Comparison of ENCODE assay signal across 28 mouse cellular contexts in genomic region chr1:171130971-171131370, GRCm38 (mm10). TPM values are rescaled to one million over a fixed set of nuclear protein-coding genes. Genes with fewer than 3 reads are reported as not detected.
DNase-seq lines count a peak whose midpoint lies in the region; ATAC-seq lines count a peak whose summit lies in the region.
"Had no signal": no experiment of that assay in that cellular context is flagged by ENCODE, and none has a peak within 500 bp of the region (broad histone marks: within the 10 kb centered on the region; RNA-seq: fewer than 3 reads in every experiment).

No protein-coding gene starts in this region.

- no peaks in the 10 kb centered on the region for H3K27me3 ChIP-seq in kidney, embryonic 16.5 days (ENCODE audit: insufficient read depth, low read length)
- H3K27me3 ChIP-seq: CH12.LX; embryonic facial prominence, embryonic 13.5 days; forebrain, embryonic 12.5 days; forebrain, embryonic 15.5 days; hindbrain, embryonic 12.5 days; hindbrain, embryonic 15.5 days; Patski had no signal

- H3K36me3 ChIP-seq in kidney, embryonic 16.5 days (ENCODE audit: insufficient read depth, low read length) = peaks cover 51% of the 10 kb centered on the region

- H3K9me3 ChIP-seq in kidney, embryonic 16.5 days (ENCODE audit: low read length) = no peaks in the 10 kb centered on the region
- H3K9me3 ChIP-seq: embryonic facial prominence, embryonic 10.5 days; embryonic facial prominence, embryonic 13.5 days; forebrain, embryonic 12.5 days; forebrain, embryonic 15.5 days; G1E; hindbrain, embryonic 12.5 days; hindbrain, embryonic 15.5 days had no signal

- no peak overlapping the region for H3K27ac ChIP-seq in kidney, embryonic 16.5 days (ENCODE audit: low read length)
- H3K27ac ChIP-seq: embryonic facial prominence, embryonic 10.5 days; embryonic facial prominence, embryonic 13.5 days; forebrain, embryonic 12.5 days; forebrain, embryonic 15.5 days; hindbrain, embryonic 12.5 days; hindbrain, embryonic 15.5 days had no signal

- no peaks in the 10 kb centered on the region for H3K4me1 ChIP-seq in kidney, embryonic 16.5 days (ENCODE audit: insufficient read depth, low read length)
- H3K4me1 ChIP-seq: embryonic facial prominence, embryonic 10.5 days; embryonic facial prominence, embryonic 13.5 days; forebrain, embryonic 12.5 days; forebrain, embryonic 15.5 days; hindbrain, embryonic 12.5 days; hindbrain, embryonic 15.5 days had no signal

- no peak overlapping the region for H3K9ac ChIP-seq in kidney, embryonic 16.5 days (replicated peaks; ENCODE audit: low read length)
- H3K9ac ChIP-seq: embryonic facial prominence, embryonic 13.5 days; forebrain, embryonic 12.5 days; forebrain, embryonic 15.5 days; hindbrain, embryonic 12.5 days; hindbrain, embryonic 15.5 days had no signal

- H3K4me2 ChIP-seq in kidney, embryonic 16.5 days (replicated peaks; ENCODE audit: low read depth, low read length) = no peak overlapping the region
- H3K4me2 ChIP-seq: embryonic facial prominence, embryonic 13.5 days; forebrain, embryonic 12.5 days; forebrain, embryonic 15.5 days; heart, embryonic 11.5 days; hindbrain, embryonic 12.5 days; hindbrain, embryonic 15.5 days had no signal

- DNase-seq in kidney, adult 11 months = peak; percentile 43
- DNase-seq in kidney, postnatal 4 days = no peak
- peak; percentile 43 to 63 for DNase-seq in kidney, adult 8-10 months
- peak; percentile 17 for DNase-seq in kidney, postnatal 14 days
- DNase-seq in kidney, postnatal 36 days = peak; percentile 60 to 67
- no peak for DNase-seq in thymus, postnatal 14 days
- DNase-seq: adrenal gland, postnatal 10 days; adrenal gland, postnatal 36 days; B cell, adult 2 months; cerebellum, adult 18-20 months; cerebellum, adult 9-10 months; cerebellum, postnatal 25 days; embryo, embryonic 11 days; gastrocnemius, postnatal 14 days; heart, adult 11 months had no signal

- no peak overlapping the region for H3K4me3 ChIP-seq in kidney, embryonic 16.5 days (ENCODE audit: low read length)
- H3K4me3 ChIP-seq: embryonic facial prominence, embryonic 10.5 days; embryonic facial prominence, embryonic 13.5 days; erythroblast, embryonic 14.5 days; forebrain, embryonic 12.5 days; forebrain, embryonic 15.5 days; hindbrain, embryonic 12.5 days; hindbrain, embryonic 15.5 days had no signal

- WGBS in kidney, embryonic 16.5 days = 72% methylated on average over 1 of the region's 1 CpGs

- ATAC-seq in kidney, embryonic 16.5 days (ENCODE audit: low FRiP score, low TSS enrichment) = no peak
- ATAC-seq: forebrain, embryonic 15.5 days; Patski had no signal

RNA-seq across cellular contexts. Expression of gene Cfap126, which starts 17.3 kb away (rescaled TPM):
- 2.9 and 3.0 TPM in 2 replicates for polyA plus RNA-seq in kidney, embryonic 16.5 days (2015; fragmentation: Nextera tagmentation; extraction: Ambion mirVana)

RNA-seq across cellular contexts. Expression of gene Sdhc, which starts 19.4 kb away (rescaled TPM):
- polyA plus RNA-seq in kidney, embryonic 16.5 days (2015; fragmentation: Nextera tagmentation; extraction: Ambion mirVana) = 340 TPM in 2 replicates

RNA-seq across cellular contexts. Expression of gene Mpz, which starts 19.5 kb away (rescaled TPM):
- 0.57 and 0.68 TPM in 2 replicates for polyA plus RNA-seq in kidney, embryonic 16.5 days (2015; fragmentation: Nextera tagmentation; extraction: Ambion mirVana)
- polyA plus RNA-seq: erythroblast, embryonic 14.5 days; G1E; heart, embryonic 11.5 days; heart, embryonic 14.5 days had no signal

Comparison
In these comparisons a context has a peak if more than half of its experiments do, and no peak if none do; other contexts are left out.
1. DNase-seq: peak in kidney, adult 11 months (single experiment), kidney, adult 8-10 months (2 of 2), kidney, postnatal 14 days (single experiment) and kidney, postnatal 36 days (2 of 2); none in kidney, postnatal 4 days (0 of 2) and thymus, postnatal 14 days (single experiment).